Mouse (Mus musculus): ENCODE data around the gene Tom1l2. TPM values are rescaled to one million over a fixed set of nuclear protein-coding genes. Genes with fewer than 3 reads are reported as not detected.

Tom1l2 gene
- polyA plus RNA-seq, 1 experiment from 2014 or later = 24.1 TPM

- H3K4me1 ChIP-seq = no peaks in the 10 kb centered on the region; the same call in 1 of the 2 replicates
- H3K27ac ChIP-seq = no peak overlapping the region
- 78% methylated on average over 3 of the region's 3 CpGs for WGBS
- H3K4me3 ChIP-seq (replicated peaks) = no peak overlapping the region
- ATAC-seq (ENCODE audit: insufficient read depth, low FRiP score, low read depth) = no peak
- H3K4me2 ChIP-seq = no peak overlapping the region
- no peak overlapping the region for H3K9ac ChIP-seq
- H3K36me3 ChIP-seq = 0 out of 2 replicates have a peak, but pooled peaks cover 4% of the 10 kb centered on the region
- no peaks in the 10 kb centered on the region for H3K27me3 ChIP-seq (replicated peaks)
- H3K9me3 ChIP-seq = no peaks in the 10 kb centered on the region
These were observed 97.1 kb downstream of the Tom1l2 start for GRCm38 (mm10) chr11:60255639-60256038.

- Histone ChIP-seq H3K4me3 (replicated peaks) (no peak overlapping the region), H3K36me3 (0 out of 2 replicates have a peak, but pooled peaks cover 4% of the 10 kb centered on the region), H3K27me3 (replicated peaks) (no peaks in the 10 kb centered on the region), H3K4me2 (no peak overlapping the region), H3K9me3 (no peaks in the 10 kb centered on the region), H3K4me1 (no peaks in the 10 kb centered on the region; the same call in 1 of the 2 replicates), H3K27ac (no peak overlapping the region), H3K9ac (no peak overlapping the region)
- ATAC-seq (ENCODE audit: insufficient read depth, low FRiP score, low read depth) = no peak
- WGBS = 82% methylated on average over 3 of the region's 3 CpGs
These were observed 97.5 kb downstream of the Tom1l2 start for GRCm38 (mm10) chr11:60255181-60255580.

GRCm38 (mm10) chr11:60254308-60254707, 98.4 kb downstream of the Tom1l2 start:
- Histone ChIP-seq H3K4me3 (replicated peaks) (no peak overlapping the region), H3K27me3 (replicated peaks) (no peaks in the 10 kb centered on the region), H3K4me1 (no peaks in the 10 kb centered on the region; the same call in 1 of the 2 replicates), H3K27ac (no peak overlapping the region), H3K9me3 (no peaks in the 10 kb centered on the region), H3K4me2 (no peak overlapping the region), H3K36me3 (no peaks in the 10 kb centered on the region), H3K9ac (no peak overlapping the region)
- no peak for ATAC-seq (ENCODE audit: insufficient read depth, low FRiP score, low read depth)
- 83% methylated on average over 5 of the region's 5 CpGs for WGBS

- no peak overlapping the region for H3K4me3 ChIP-seq (replicated peaks)
- no peak overlapping the region for H3K4me2 ChIP-seq
- no peak overlapping the region for H3K9ac ChIP-seq
- H3K27me3 ChIP-seq (replicated peaks) = no peaks in the 10 kb centered on the region
- WGBS = 90% methylated on average over 2 of the region's 2 CpGs
- H3K27ac ChIP-seq = no peak overlapping the region
- no peaks in the 10 kb centered on the region; the same call in 1 of the 2 replicates for H3K4me1 ChIP-seq
- no peaks in the 10 kb centered on the region for H3K9me3 ChIP-seq
- H3K36me3 ChIP-seq = no peaks in the 10 kb centered on the region
- no peak for ATAC-seq (ENCODE audit: insufficient read depth, low FRiP score, low read depth)
These were observed 99.2 kb downstream of the Tom1l2 start for GRCm38 (mm10) chr11:60253546-60253945.

GRCm38 (mm10) chr11:60250971-60251643, 101.6 kb downstream of the Tom1l2 start:
- H3K4me1 ChIP-seq = no peaks in the 10 kb centered on the region; the same call in 1 of the 2 replicates
- H3K36me3 ChIP-seq = no peaks in the 10 kb centered on the region
- H3K9ac ChIP-seq = no peak overlapping the region
- H3K9me3 ChIP-seq = no peaks in the 10 kb centered on the region
- 51% methylated on average over 6 of the region's 6 CpGs for WGBS
- H3K27me3 ChIP-seq (replicated peaks) = no peaks in the 10 kb centered on the region
- ATAC-seq (ENCODE audit: insufficient read depth, low FRiP score, low read depth) = no peak
- H3K4me3 ChIP-seq (replicated peaks) = no peak overlapping the region
- H3K27ac ChIP-seq = no peak overlapping the region
- H3K4me2 ChIP-seq = no peak overlapping the region

GRCm38 (mm10) chr11:60249885-60250284, 102.8 kb downstream of the Tom1l2 start:
- Histone ChIP-seq H3K9me3 (no peaks in the 10 kb centered on the region), H3K9ac (no peak overlapping the region), H3K4me1 (no peaks in the 10 kb centered on the region; the same call in 1 of the 2 replicates), H3K4me2 (no peak overlapping the region), H3K4me3 (replicated peaks) (no peak overlapping the region), H3K27me3 (replicated peaks) (no peaks in the 10 kb centered on the region), H3K36me3 (no peaks in the 10 kb centered on the region), H3K27ac (no peak overlapping the region)
- no peak for ATAC-seq (ENCODE audit: insufficient read depth, low FRiP score, low read depth)
- 80% methylated on average over 2 of the region's 2 CpGs for WGBS

GRCm38 (mm10) chr11:60248596-60249404, 103.9 kb downstream of the Tom1l2 start:
- Histone ChIP-seq H3K4me1 (no peaks in the 10 kb centered on the region; the same call in 1 of the 2 replicates), H3K27ac (0 out of 2 replicates have a peak overlapping the region, but pooled peaks have one; percentile 26), H3K4me3 (replicated peaks) (no peak overlapping the region), H3K4me2 (no peak overlapping the region), H3K36me3 (no peaks in the 10 kb centered on the region), H3K9ac (no peak overlapping the region), H3K27me3 (replicated peaks) (no peaks in the 10 kb centered on the region), H3K9me3 (no peaks in the 10 kb centered on the region)
- 37% methylated on average over 13 of the region's 13 CpGs for WGBS
- no peak for ATAC-seq (ENCODE audit: insufficient read depth, low FRiP score, low read depth)

GRCm38 (mm10) chr11:60247753-60248550, 104.8 kb downstream of the Tom1l2 start:
- Histone ChIP-seq H3K27ac (peak overlapping the region; percentile 26; the same call in 1 of the 2 replicates), H3K4me2 (no peak overlapping the region), H3K4me3 (replicated peaks) (no peak overlapping the region), H3K9ac (no peak overlapping the region), H3K9me3 (no peaks in the 10 kb centered on the region), H3K36me3 (no peaks in the 10 kb centered on the region), H3K4me1 (no peaks in the 10 kb centered on the region), H3K27me3 (replicated peaks) (no peaks in the 10 kb centered on the region)
- 51% methylated on average over 5 of the region's 5 CpGs for WGBS
- ATAC-seq (ENCODE audit: insufficient read depth, low FRiP score, low read depth) = no peak

GRCm38 (mm10) chr11:60246077-60246476, 106.6 kb downstream of the Tom1l2 start:
- Histone ChIP-seq H3K4me1 (no peaks in the 10 kb centered on the region), H3K9ac (no peak overlapping the region), H3K9me3 (no peaks in the 10 kb centered on the region), H3K4me3 (replicated peaks) (no peak overlapping the region), H3K36me3 (0 out of 2 replicates have a peak, but pooled peaks cover 4% of the 10 kb centered on the region), H3K4me2 (no peak overlapping the region), H3K27me3 (replicated peaks) (no peaks in the 10 kb centered on the region), H3K27ac (no peak overlapping the region)
- no peak for ATAC-seq (ENCODE audit: insufficient read depth, low FRiP score, low read depth)

- H3K4me1 ChIP-seq = no peaks in the 10 kb centered on the region
- WGBS = 66% methylated on average over 11 of the region's 11 CpGs
- H3K4me2 ChIP-seq = no peak overlapping the region
- no peaks in the 10 kb centered on the region for H3K27me3 ChIP-seq (replicated peaks)
- no peak for ATAC-seq (ENCODE audit: insufficient read depth, low FRiP score, low read depth)
- no peak overlapping the region for H3K27ac ChIP-seq
- 0 out of 2 replicates have a peak, but pooled peaks cover 7% of the 10 kb centered on the region for H3K36me3 ChIP-seq
- no peaks in the 10 kb centered on the region for H3K9me3 ChIP-seq
- no peak overlapping the region for H3K9ac ChIP-seq
- H3K4me3 ChIP-seq (replicated peaks) = no peak overlapping the region
These were observed 108.1 kb downstream of the Tom1l2 start for GRCm38 (mm10) chr11:60244503-60245143.

GRCm38 (mm10) chr11:60240509-60240908, 112.2 kb downstream of the Tom1l2 start:
- 79% methylated on average over 4 of the region's 4 CpGs for WGBS
- H3K4me1 ChIP-seq = no peaks in the 10 kb centered on the region
- no peak overlapping the region for H3K27ac ChIP-seq
- no peaks in the 10 kb centered on the region for H3K9me3 ChIP-seq
- no peak overlapping the region for H3K4me3 ChIP-seq (replicated peaks)
- no peak for ATAC-seq (ENCODE audit: insufficient read depth, low FRiP score, low read depth)
- H3K9ac ChIP-seq = no peak overlapping the region
- H3K36me3 ChIP-seq = 0 out of 2 replicates have a peak, but pooled peaks cover 12% of the 10 kb centered on the region
- no peaks in the 10 kb centered on the region for H3K27me3 ChIP-seq (replicated peaks)
- no peak overlapping the region for H3K4me2 ChIP-seq
